Comparison of ENCODE assay signal across 11 mouse cellular contexts in genomic region chr5:107838891-107839644, GRCm38 (mm10). TPM values are rescaled to one million over a fixed set of nuclear protein-coding genes. Genes with fewer than 3 reads are reported as not detected.
A peak's percentile ranks its signal among the peaks of the same experiment; 100 is the strongest.
DNase-seq lines count a peak whose midpoint lies in the region; ATAC-seq and TF ChIP-seq lines count a peak whose summit lies in the region.
"Had no signal": no experiment of that assay in that cellular context is flagged by ENCODE, and none has a peak within 500 bp of the region (broad histone marks: within the 10 kb centered on the region; RNA-seq: fewer than 3 reads in every experiment).

No protein-coding gene starts in this region.

- no peaks in the 10 kb centered on the region for H3K27me3 ChIP-seq in CH12.LX (replicated peaks)
- H3K27me3 ChIP-seq in liver, embryonic 13.5 days, result no peaks in the 10 kb centered on the region
- H3K27me3 ChIP-seq in limb, embryonic 10.5 days (ENCODE audit: low read depth, poor library complexity, severe bottlenecking), result no peaks in the 10 kb centered on the region
- H3K27me3 ChIP-seq: Patski had no signal

- dilution Hi-C loops in CH12.LX (cut with MboI; ENCODE audit: extremely low pct_ligation_motif_present, extremely low pct_unique_long_range_greater_than_20kb, low sequenced_read_pairs), result no loop called here

- peak overlapping the region; percentile 44 for H3K27ac ChIP-seq in CH12.LX (ENCODE audit: insufficient read depth, low read depth)
- H3K27ac ChIP-seq in gastrocnemius, adult 2 months, result peak overlapping the region; percentile 9; the same call in 1 of the 2 replicates
- H3K27ac ChIP-seq in liver, embryonic 13.5 days, result peak overlapping the region; percentile 11
- no peak overlapping the region for H3K27ac ChIP-seq in limb, embryonic 10.5 days
- H3K27ac ChIP-seq: kidney, postnatal 0 days had no signal

- no peaks in the 10 kb centered on the region for H3K9me3 ChIP-seq in CH12.LX (replicated peaks; ENCODE audit: low read length)
- no peaks in the 10 kb centered on the region for H3K9me3 ChIP-seq in liver, embryonic 13.5 days (replicated peaks)
- no peaks in the 10 kb centered on the region for H3K9me3 ChIP-seq in limb, embryonic 10.5 days (replicated peaks)

- peak overlapping the region; percentile 12 for H3K4me2 ChIP-seq in CH12.LX (ENCODE audit: insufficient read depth, low read depth, poor library complexity, severe bottlenecking)
- H3K4me2 ChIP-seq in liver, embryonic 13.5 days, result no peak overlapping the region
- H3K4me2 ChIP-seq: lung, embryonic 14.5 days had no signal

- peak; percentile 63 for ATAC-seq in liver, embryonic 13.5 days (ENCODE audit: low read depth)
- ATAC-seq: Patski had no signal

- H3K36me3 ChIP-seq in CH12.LX (replicated peaks in 1 of 2; ENCODE audit: control insufficient read depth in 1 of 2, insufficient read depth in 1 of 2, low read length in 1 of 2), result peaks cover 0 to 3% of the 10 kb centered on the region in 2 experiments
- H3K36me3 ChIP-seq in liver, embryonic 13.5 days, result peaks cover 35% of the 10 kb centered on the region
- peaks cover 25% of the 10 kb centered on the region for H3K36me3 ChIP-seq in limb, embryonic 10.5 days

- DNase-seq in CH12.LX (ENCODE audit: extremely low read depth) (peak; percentile 44), NIH3T3 (ENCODE audit: low read depth) (peak; percentile 41)
- DNase-seq in gastrocnemius, adult 2 months, result peak; percentile 69
- no peak for DNase-seq in liver, embryonic 13.5 days
- no peak for DNase-seq in limb, embryonic 10.5 days (ENCODE audit: low spot score)
- no peak for DNase-seq in right cerebral cortex, postnatal 10 days (ENCODE audit: low spot score in 2 of 2)
- no peak for DNase-seq in right cerebral cortex, adult 18-20 months
- DNase-seq: lung, embryonic 14.5 days; spleen, adult 18-20 months had no signal

- peak; percentile 57; the same call in 1 of the 2 replicates for TF ChIP-seq EP300 in CH12.LX (IDR thresholded peaks at IDR 0.05; ENCODE audit: low read length)

- TF ChIP-seq POLR2A in CH12.LX (IDR thresholded peaks at IDR 0.05; ENCODE audit: low read depth, low read length), result no peak

- no peaks in the 10 kb centered on the region for H3K79me2 ChIP-seq in CH12.LX (replicated peaks; ENCODE audit: control insufficient read depth, extremely low read depth, insufficient read depth, poor library complexity, severe bottlenecking)

- peak overlapping the region; percentile 1; the same call in 1 of the 2 replicates for H3K9ac ChIP-seq in CH12.LX (ENCODE audit: insufficient read depth, low read depth)
- H3K9ac ChIP-seq in liver, embryonic 13.5 days, result no peak overlapping the region
- H3K9ac ChIP-seq: lung, embryonic 14.5 days had no signal

- in situ Hi-C loops in CH12.LX (cut with MboI; ENCODE audit: low pct_ligation_motif_present, low pct_unique_long_range_greater_than_20kb, low sequenced_read_pairs), result no loop called here

- peaks cover 12 to 18% of the 10 kb centered on the region in 2 experiments for H3K4me1 ChIP-seq in CH12.LX (ENCODE audit: control insufficient read depth in 1 of 2, insufficient read depth in 2 of 2)
- H3K4me1 ChIP-seq in liver, embryonic 13.5 days (replicated peaks), result peaks cover 28% of the 10 kb centered on the region
- no peaks in the 10 kb centered on the region for H3K4me1 ChIP-seq in limb, embryonic 10.5 days

- H3K4me3 ChIP-seq in CH12.LX (replicated peaks in 1 of 3; ENCODE audit: low read depth in 2 of 3, low read length in 2 of 3, poor library complexity in 1 of 3), result no peak overlapping the region
- H3K4me3 ChIP-seq in gastrocnemius, adult 2 months, result no peak overlapping the region
- no peak overlapping the region for H3K4me3 ChIP-seq in liver, embryonic 13.5 days (replicated peaks)
- no peak overlapping the region for H3K4me3 ChIP-seq in limb, embryonic 10.5 days

- intact Hi-C loops in gastrocnemius, adult 2 months (cut with DNase I), result no loop called here

- 41% methylated on average over 3 of the region's 3 CpGs for WGBS in liver, embryonic 13.5 days (ENCODE audit: insufficient replicate concordance)
- WGBS in limb, embryonic 10.5 days, result 77% methylated on average over 3 of the region's 3 CpGs

- no peak for TF ChIP-seq RAD21 in CH12.LX (IDR thresholded peaks at IDR 0.05; ENCODE audit: low read depth, low read length)

- no peak for TF ChIP-seq CTCF in CH12.LX (conservative IDR thresholded peaks at IDR 0.05 in 1 of 2, IDR thresholded peaks at IDR 0.05 in 1 of 2; ENCODE audit: low read depth in 2 of 2, low read length in 2 of 2)
- TF ChIP-seq CTCF in gastrocnemius, adult 2 months (IDR thresholded peaks at IDR 0.05), result no peak

TF ChIP-seq in CH12.LX, 34 proteins besides CTCF, POLR2A, EP300 and RAD21:
- TF ChIP-seq TCF12 (IDR thresholded peaks at IDR 0.05; ENCODE audit: low read depth, low read length) (0 out of 2 replicates have a peak, but pooled peaks have one; percentile 16), ETS1 (conservative IDR thresholded peaks at IDR 0.05; ENCODE audit: low read depth, low read length) (peak; percentile 44), MEF2A (IDR thresholded peaks at IDR 0.05; ENCODE audit: borderline replicate concordance, low read depth, low read length) (peak; percentile 89), ELF1 (IDR thresholded peaks at IDR 0.05; ENCODE audit: low read depth, low read length) (0 out of 2 replicates have a peak, but pooled peaks have one; percentile 16), TBP (conservative IDR thresholded peaks at IDR 0.05; ENCODE audit: low read depth, low read length) (0 out of 2 replicates have a peak, but pooled peaks have one; percentile 40), MAFK (IDR thresholded peaks at IDR 0.05; ENCODE audit: insufficient replicate concordance, low read length) (peak; percentile 96), JUND (conservative IDR thresholded peaks at IDR 0.05; ENCODE audit: low read depth, low read length) (peak; percentile 57; the same call in 1 of the 2 replicates), SIN3A (IDR thresholded peaks at IDR 0.05; ENCODE audit: low read length) (no peak), NRF1 (IDR thresholded peaks at IDR 0.05; ENCODE audit: low read depth, low read length) (no peak), ZNF384 (IDR thresholded peaks at IDR 0.05; ENCODE audit: low read depth, low read length) (no peak), JUN (IDR thresholded peaks at IDR 0.05; ENCODE audit: insufficient read depth, low read depth, low read length) (peak; percentile 26; the same call in 1 of the 2 replicates)

RNA-seq across cellular contexts. Expression of gene Ube2d2b, which starts 9.2 kb away (rescaled TPM):
- total RNA-seq in CH12.LX (2012; rRNA removed), result not detected in 2 replicates
- not detected in 2 replicates for total RNA-seq in CH12.LX (2014; rRNA removed)
- not detected in 2 replicates for polyA plus RNA-seq in CH12.LX (2012; ENCODE audit: insufficient read length, low read depth)
- not detected for total RNA-seq in gastrocnemius, adult 2 months (2021)
- 0.09 and 0.10 TPM in 2 replicates for polyA plus RNA-seq in liver, embryonic 13.5 days (2015; fragmentation: Nextera tagmentation; extraction: Ambion mirVana)
- 0.11 and 0.40 TPM in 2 replicates for polyA plus RNA-seq in limb, embryonic 10.5 days (2016; fragmentation: Nextera tagmentation; extraction: Ambion mirVana)
- polyA plus RNA-seq: kidney, postnatal 0 days; Patski had no signal

RNA-seq across cellular contexts. Expression of gene Evi5, which starts 35.8 kb away (rescaled TPM):
- total RNA-seq in CH12.LX (2012; rRNA removed) (2.9 and 3.8 TPM in 2 replicates), CH12.LX (2014; rRNA removed) (3.2 and 3.4 TPM in 2 replicates)
- polyA plus RNA-seq in CH12.LX (2012; ENCODE audit: insufficient read length, low read depth), result 3.5 and 6.3 TPM in 2 replicates
- 10 to 100 TPM; 16.6 to 17.5 TPM for total RNA-seq in gastrocnemius, adult 2 months (2021)
- polyA plus RNA-seq in liver, embryonic 13.5 days (2015; fragmentation: Nextera tagmentation; extraction: Ambion mirVana), result 51.3 and 55.5 TPM in 2 replicates
- 61.2 and 61.8 TPM in 2 replicates for polyA plus RNA-seq in limb, embryonic 10.5 days (2016; fragmentation: Nextera tagmentation; extraction: Ambion mirVana)

Comparison
In these comparisons a context has a peak if more than half of its experiments do, and no peak if none do; other contexts are left out.
1. DNase-seq: peak in CH12.LX (single experiment), NIH3T3 (single experiment) and gastrocnemius, adult 2 months (single experiment); none in liver, embryonic 13.5 days (single experiment), limb, embryonic 10.5 days (single experiment), right cerebral cortex, postnatal 10 days (0 of 2) and right cerebral cortex, adult 18-20 months (single experiment).